Mouse (Mus musculus) liver, adult 2 months (tissue): ENCODE data around the gene Psmg3.

Source experiments
- CTCF ChIP-seq: fragments of 200-500 bp; IDR thresholded peaks from 2 replicates; pipeline ENCODE4 v1.5.1; 2011; ENCODE audit warnings: low read depth, low read length, control low read depth
- POLR2A ChIP-seq: fragments of 200-500 bp; IDR thresholded peaks from 2 replicates; pipeline ENCODE4 v1.6.1; 2011; ENCODE audit warnings: low read length, control low read depth; ENCODE audit not compliant: insufficient read depth; ENCODE audit errors: extremely low read depth

GRCm38 (mm10) chr5:139829384-139829783, 2.7 kb upstream of the Psmg3 start:
- TF ChIP-seq POLR2A, result no peak
- no peak for TF ChIP-seq CTCF
